Mouse (Mus musculus) liver, embryonic 16.5 days (tissue): ENCODE measurements around the gene Zfp691. TPM values are rescaled to one million over a fixed set of nuclear protein-coding genes. Genes with fewer than 3 reads are reported as not detected.

ENCODE experiments used
- ATAC-seq: fragments of 200-750 bp; cut with Nextera tagmentation; 2 replicates; pipeline ENCODE4 v1.8.0; 2017; ENCODE audit warnings: low read depth, mild to moderate bottlenecking, moderate number of reproducible peaks, moderate library complexity
- H3K27ac ChIP-seq: fragments of 300-500 bp; sonication (generic); 2 replicates; pipeline ENCODE4 v1.5.1; 2014; ENCODE audit warnings: mild to moderate bottlenecking, low read length
- H3K27me3 ChIP-seq: fragments of 300-500 bp; sonication (generic); 2 replicates; pipeline ENCODE4 v1.6.1; 2014; ENCODE audit warnings: low read depth, low read length, mixed read lengths; ENCODE audit not compliant: control insufficient read depth, insufficient read depth
- H3K36me3 ChIP-seq: fragments of 300-500 bp; sonication (generic); 2 replicates; pipeline ENCODE4 v1.6.1; 2014; ENCODE audit warnings: mild to moderate bottlenecking; ENCODE audit not compliant: control insufficient read depth, insufficient read depth
- H3K4me1 ChIP-seq: fragments of 300-500 bp; sonication (generic); 2 replicates; pipeline ENCODE4 v1.6.1; 2014; ENCODE audit warnings: low read depth, low read length, mixed read lengths; ENCODE audit not compliant: control insufficient read depth
- H3K4me2 ChIP-seq: fragments of 300-500 bp; sonication (generic); 2 replicates; pipeline ENCODE4 v1.6.1; 2014; ENCODE audit warnings: low read depth, low read length, mixed read lengths
- H3K4me3 ChIP-seq: fragments of 300-500 bp; sonication (generic); 2 replicates; pipeline ENCODE4 v1.5.1; 2014; ENCODE audit warnings: low read depth, mild to moderate bottlenecking, low read length
- H3K9ac ChIP-seq: fragments of 300-500 bp; sonication (generic); 2 replicates; pipeline ENCODE4 v1.6.1; 2014; ENCODE audit warnings: low read depth, low read length
- H3K9me3 ChIP-seq: fragments of 300-500 bp; sonication (generic); replicated peaks from 2 replicates; pipeline ENCODE4 v1.6.1; 2016; ENCODE audit warnings: low read length; ENCODE audit not compliant: control insufficient read depth
- WGBS: fragments of 180-500 bp; shearing (Covaris S2); extraction: QIAGEN DNeasy Blood & Tissue Kit; methylation state at CpG from one replicate; pipeline ENCODE4 v1.1.7; 2014; ENCODE audit not compliant: insufficient replicate concordance; 5-methylcytosine and 5-hydroxymethylcytosine counted together
- polyA plus RNA-seq: library from polyadenylated mRNA; unstranded; fragments of >200 nt; fragmentation: Nextera tagmentation; extraction: Ambion mirVana; gene quantifications from 2 replicates; pipeline ENCODE4 v1.2.1, GENCODE M21; 2015

Zfp691 gene
- polyA plus RNA-seq, 1 experiment from 2014 or later: 2.1 TPM

DNA sequence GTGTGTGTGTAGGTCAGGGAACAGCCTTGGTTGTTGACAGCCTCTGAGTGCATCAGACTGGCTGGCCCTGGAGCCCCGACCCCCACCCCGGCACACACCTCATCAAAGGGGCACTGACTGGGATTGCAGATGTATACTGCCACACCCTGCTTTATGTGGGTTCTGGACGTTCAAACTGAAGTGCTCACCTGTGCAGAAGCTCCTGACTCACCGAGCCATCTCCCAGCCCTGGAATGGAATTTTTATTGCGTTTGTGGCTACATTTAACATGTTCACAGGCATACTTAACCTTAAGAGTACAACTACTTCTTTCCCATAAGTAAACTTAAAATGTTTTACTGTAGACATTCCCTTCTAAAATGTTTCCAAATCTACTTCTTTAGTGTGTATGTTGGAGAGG is 16.1 kb downstream of the Zfp691 start:
- no peak overlapping the region for H3K4me2 ChIP-seq
- H3K9me3 ChIP-seq: no peaks in the 10 kb centered on the region
- H3K36me3 ChIP-seq: no peaks in the 10 kb centered on the region
- H3K4me1 ChIP-seq: no peaks in the 10 kb centered on the region
- H3K27me3 ChIP-seq: no peaks in the 10 kb centered on the region
- H3K27ac ChIP-seq: no peak overlapping the region
- no peak for ATAC-seq
- no peak overlapping the region for H3K9ac ChIP-seq
- no peak overlapping the region for H3K4me3 ChIP-seq
- 73% methylated on average over 5 of the region's 5 CpGs for WGBS

DNA sequence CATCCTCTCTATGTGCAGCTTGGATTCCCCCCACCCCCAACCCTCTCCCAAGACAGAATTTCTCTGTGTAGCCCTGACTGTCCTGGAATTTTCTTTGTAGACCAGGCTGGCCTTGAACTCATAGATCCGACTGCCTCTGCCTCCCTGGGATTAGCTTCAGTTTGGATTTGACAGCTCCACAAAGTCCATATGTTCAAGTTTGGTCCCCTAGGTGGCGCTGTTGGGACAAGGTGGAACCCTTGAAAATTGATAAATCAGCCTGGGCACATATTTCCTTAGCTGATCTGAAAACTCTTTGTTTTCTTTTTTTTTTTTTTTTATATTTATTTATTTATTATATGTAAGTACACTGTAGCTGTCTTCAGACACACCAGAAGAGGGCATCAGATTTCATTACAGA is 16.8 kb downstream of the Zfp691 start:
- ATAC-seq: no peak
- 11% methylated on average over 2 of the region's 2 CpGs for WGBS
- no peaks in the 10 kb centered on the region for H3K36me3 ChIP-seq

DNA sequence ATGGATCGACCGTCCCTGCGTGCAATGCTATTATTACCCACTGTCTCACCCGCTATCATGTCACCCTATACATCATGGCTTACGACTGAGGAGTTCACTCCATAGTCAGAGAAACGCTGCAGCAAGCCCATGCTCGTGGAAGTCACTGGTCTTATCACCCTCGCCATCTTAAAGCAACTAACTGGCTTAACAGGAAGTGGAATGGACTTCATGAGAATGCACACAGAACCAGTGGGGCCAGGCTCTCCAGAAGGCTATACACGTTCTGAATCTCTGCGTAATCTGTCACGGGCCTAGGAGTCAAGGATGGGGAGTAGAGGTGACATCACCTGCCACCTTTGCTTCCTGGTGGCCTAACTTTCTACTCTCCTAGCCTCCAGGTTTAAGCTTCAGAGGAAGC is 25.3 kb downstream of the Zfp691 start:
- Histone ChIP-seq H3K4me3 (no peak overlapping the region), H3K36me3 (no peaks in the 10 kb centered on the region), H3K4me1 (no peaks in the 10 kb centered on the region), H3K27ac (no peak overlapping the region), H3K27me3 (0 out of 2 replicates have a peak, but pooled peaks cover 1% of the 10 kb centered on the region), H3K9me3 (no peaks in the 10 kb centered on the region), H3K4me2 (no peak overlapping the region), H3K9ac (no peak overlapping the region)
- no peak for ATAC-seq
- 55% methylated on average over 11 of the region's 11 CpGs for WGBS

More for the DNA sequence above, 16.8 kb downstream of the Zfp691 start:
- no peak overlapping the region for H3K9ac ChIP-seq
- H3K9me3 ChIP-seq: no peaks in the 10 kb centered on the region
- no peak overlapping the region for H3K27ac ChIP-seq
- no peaks in the 10 kb centered on the region for H3K4me1 ChIP-seq
- H3K4me2 ChIP-seq: no peak overlapping the region
- H3K4me3 ChIP-seq: no peak overlapping the region
- H3K27me3 ChIP-seq: no peaks in the 10 kb centered on the region

DNA sequence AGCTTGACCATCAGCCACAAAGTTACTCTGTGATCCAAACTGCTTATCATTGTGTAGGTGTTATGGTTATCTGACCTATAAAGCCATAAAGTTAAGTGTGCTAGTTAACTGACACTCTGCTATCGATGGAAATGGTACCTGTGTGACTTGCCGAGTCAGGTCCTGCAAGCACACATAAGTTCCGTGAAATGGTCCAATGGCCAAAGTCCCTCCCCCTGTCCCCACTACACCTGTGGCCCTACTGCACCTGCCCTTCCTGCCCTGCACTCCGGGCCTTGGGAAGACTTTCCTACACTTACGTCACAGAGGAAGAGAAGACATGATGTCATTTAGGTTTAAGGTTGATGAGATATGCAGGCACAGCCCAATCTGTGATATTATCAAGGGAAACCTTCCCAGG is 26.6 kb downstream of the Zfp691 start:
- H3K4me2 ChIP-seq: no peak overlapping the region
- no peaks in the 10 kb centered on the region for H3K9me3 ChIP-seq
- no peak overlapping the region for H3K4me3 ChIP-seq
- no peak overlapping the region for H3K27ac ChIP-seq
- no peak for ATAC-seq
- H3K4me1 ChIP-seq: peaks cover 2% of the 10 kb centered on the region; the same call in 1 of the 2 replicates
- H3K27me3 ChIP-seq: 0 out of 2 replicates have a peak, but pooled peaks cover 2% of the 10 kb centered on the region
- no peak overlapping the region for H3K9ac ChIP-seq
- 66% methylated on average over 5 of the region's 5 CpGs for WGBS
- no peaks in the 10 kb centered on the region for H3K36me3 ChIP-seq

DNA sequence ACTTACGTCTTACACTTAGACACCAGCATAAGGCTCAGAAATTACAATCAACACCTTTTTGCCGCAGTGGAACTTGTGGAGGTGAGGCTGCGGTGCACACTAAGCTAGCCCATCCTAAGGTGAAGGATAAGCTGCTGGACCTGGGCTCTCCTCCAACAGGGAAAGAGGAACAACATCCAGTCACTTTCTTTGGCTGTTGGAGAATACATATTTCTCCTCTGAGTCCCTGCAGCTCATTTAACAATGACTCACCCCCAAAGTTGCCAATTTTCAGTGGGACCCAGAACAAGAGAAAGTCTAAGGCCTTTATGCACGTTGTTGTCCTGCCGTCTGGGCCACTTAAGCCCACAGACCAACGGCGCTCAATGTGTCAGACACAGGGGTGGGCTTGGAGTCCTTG is 27.2 kb downstream of the Zfp691 start:
- 0 out of 2 replicates have a peak, but pooled peaks cover 2% of the 10 kb centered on the region for H3K27me3 ChIP-seq
- WGBS: 74% methylated on average over 7 of the region's 7 CpGs
- no peak for ATAC-seq

DNA sequence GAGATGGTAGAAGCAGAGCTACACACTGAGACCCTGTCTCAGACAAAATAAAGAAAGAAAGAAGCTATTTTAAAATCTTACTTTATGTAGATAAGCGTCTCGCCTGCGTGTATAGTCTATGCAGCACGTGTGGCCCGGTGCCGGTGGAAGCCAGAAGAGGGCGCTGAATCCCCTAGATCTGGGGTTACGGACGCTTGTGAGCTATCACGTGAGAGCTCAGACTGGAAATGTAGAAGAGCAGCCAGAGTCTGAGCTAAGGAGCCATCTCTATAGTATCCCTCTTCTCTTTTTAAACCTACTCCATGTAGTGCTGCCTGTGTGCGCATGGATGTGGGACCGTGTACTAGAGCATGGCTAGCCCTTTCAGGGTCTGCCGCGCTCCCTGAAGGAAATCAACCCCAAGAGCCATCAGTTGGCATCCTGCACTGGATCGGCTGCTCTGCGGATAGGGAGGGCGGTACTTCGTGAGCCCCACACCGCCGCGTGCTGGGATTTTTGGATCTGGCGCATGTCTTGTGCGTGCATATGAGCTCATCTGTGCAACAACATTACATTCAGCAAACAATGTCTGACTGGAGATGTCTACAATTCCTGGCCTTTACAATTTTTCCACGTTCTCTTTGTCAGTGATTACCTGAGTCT is 31.6 kb downstream of the Zfp691 start:
- Histone ChIP-seq H3K9ac (no peak overlapping the region), H3K9me3 (no peaks in the 10 kb centered on the region), H3K4me1 (peaks cover 5% of the 10 kb centered on the region), H3K27ac (no peak overlapping the region), H3K27me3 (0 out of 2 replicates have a peak, but pooled peaks cover 2% of the 10 kb centered on the region), H3K4me3 (no peak overlapping the region), H3K4me2 (peak overlapping the region; percentile 6; the same call in 1 of the 2 replicates), H3K36me3 (peaks cover 10% of the 10 kb centered on the region)
- ATAC-seq: no peak
- 24% methylated on average over 24 of the region's 24 CpGs for WGBS

More for the DNA sequence above, 27.2 kb downstream of the Zfp691 start:
- H3K4me2 ChIP-seq: no peak overlapping the region
- H3K4me1 ChIP-seq: peaks cover 5% of the 10 kb centered on the region
- H3K27ac ChIP-seq: no peak overlapping the region
- H3K9me3 ChIP-seq: no peaks in the 10 kb centered on the region
- H3K4me3 ChIP-seq: no peak overlapping the region
- no peak overlapping the region for H3K9ac ChIP-seq
- H3K36me3 ChIP-seq: no peaks in the 10 kb centered on the region

DNA sequence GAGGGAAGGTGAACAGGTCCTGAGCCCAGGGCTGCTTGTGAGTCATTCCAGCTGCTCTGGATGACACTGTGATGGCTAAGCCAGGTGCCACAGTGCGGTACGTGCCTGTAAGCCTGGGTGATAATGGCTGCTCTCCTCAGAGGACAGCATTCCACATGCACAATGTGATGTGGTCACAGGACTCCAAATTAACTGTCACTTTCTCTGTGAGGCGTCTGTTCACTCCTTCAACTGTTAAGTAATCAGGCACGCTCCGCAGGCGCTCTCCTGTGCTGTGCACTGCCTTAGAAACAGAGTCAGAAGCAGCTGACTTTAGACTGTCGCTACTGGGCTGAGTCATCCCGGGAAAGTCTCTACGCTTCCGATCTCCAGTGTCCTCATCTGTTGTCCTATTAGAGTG is 32.8 kb downstream of the Zfp691 start:
- 0 out of 2 replicates have a peak, but pooled peaks cover 2% of the 10 kb centered on the region for H3K27me3 ChIP-seq
- peaks cover 22% of the 10 kb centered on the region for H3K36me3 ChIP-seq
- 59% methylated on average over 10 of the region's 10 CpGs for WGBS
- H3K4me1 ChIP-seq: peaks cover 5% of the 10 kb centered on the region
- no peaks in the 10 kb centered on the region for H3K9me3 ChIP-seq
- H3K4me2 ChIP-seq: no peak overlapping the region
- H3K27ac ChIP-seq: no peak overlapping the region
- no peak overlapping the region for H3K4me3 ChIP-seq
- H3K9ac ChIP-seq: no peak overlapping the region
- no peak for ATAC-seq

DNA sequence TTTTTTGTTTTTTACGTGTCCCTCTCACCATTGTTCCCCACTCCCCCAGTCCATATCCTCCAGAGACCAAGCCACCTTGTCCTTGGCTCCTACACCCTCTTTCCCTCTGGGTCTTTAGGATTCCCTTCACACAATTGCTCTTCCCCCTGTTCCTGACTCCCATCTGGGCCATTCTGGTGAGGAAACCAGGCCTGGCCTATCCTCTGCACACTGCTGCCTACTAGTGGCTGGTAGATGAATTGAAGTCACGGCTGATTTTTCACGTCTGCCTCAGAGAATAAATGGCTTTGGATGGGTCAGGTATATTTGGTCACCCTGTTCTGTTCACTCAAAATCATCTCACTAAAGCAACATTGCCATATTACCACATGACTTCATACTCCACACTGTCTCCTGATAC is 33.9 kb downstream of the Zfp691 start:
- H3K9ac ChIP-seq: no peak overlapping the region
- 0 out of 2 replicates have a peak, but pooled peaks cover 2% of the 10 kb centered on the region for H3K27me3 ChIP-seq
- peaks cover 32% of the 10 kb centered on the region for H3K36me3 ChIP-seq
- ATAC-seq: no peak
- H3K4me3 ChIP-seq: no peak overlapping the region
- no peak overlapping the region for H3K4me2 ChIP-seq
- peaks cover 5% of the 10 kb centered on the region for H3K4me1 ChIP-seq
- H3K9me3 ChIP-seq: no peaks in the 10 kb centered on the region
- no peak overlapping the region for H3K27ac ChIP-seq
- WGBS: 41% methylated on average over 3 of the region's 3 CpGs

DNA sequence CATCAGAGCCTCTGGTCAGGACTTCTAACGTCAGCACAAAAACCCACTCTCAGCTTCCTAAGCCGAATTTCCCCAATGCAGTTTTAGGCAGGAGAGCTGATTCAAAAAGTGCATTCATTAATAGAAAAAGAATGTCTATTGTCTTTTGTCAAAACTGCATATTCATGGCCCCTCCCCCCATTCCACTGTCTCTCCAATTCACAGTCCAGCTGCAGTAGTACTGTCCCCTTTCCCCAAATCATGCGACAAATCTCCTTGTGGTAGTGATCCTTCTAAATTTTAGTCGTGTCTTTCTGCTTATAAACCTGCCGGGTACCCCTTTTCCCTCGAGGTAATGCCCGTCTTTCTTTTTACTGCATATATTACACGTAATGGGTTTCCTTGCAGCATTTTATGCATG is 35.2 kb downstream of the Zfp691 start:
- H3K4me1 ChIP-seq: peaks cover 5% of the 10 kb centered on the region

More for the DNA sequence above, 35.2 kb downstream of the Zfp691 start:
- H3K27ac ChIP-seq: no peak overlapping the region
- 0 out of 2 replicates have a peak, but pooled peaks cover 1% of the 10 kb centered on the region for H3K27me3 ChIP-seq
- H3K4me2 ChIP-seq: no peak overlapping the region
- H3K9me3 ChIP-seq: no peaks in the 10 kb centered on the region
- 76% methylated on average over 8 of the region's 8 CpGs for WGBS
- H3K9ac ChIP-seq: no peak overlapping the region
- ATAC-seq: no peak
- peaks cover 46% of the 10 kb centered on the region for H3K36me3 ChIP-seq
- H3K4me3 ChIP-seq: no peak overlapping the region
